7 mouse cellular contexts compared by ENCODE assay signal in genomic region chr19:42017399-42018247, GRCm38 (mm10). TPM values are rescaled to one million over a fixed set of nuclear protein-coding genes. Genes with fewer than 3 reads are reported as not detected.
A peak's percentile ranks its signal among the peaks of the same experiment; 100 is the strongest.
DNase-seq lines count a peak whose midpoint lies in the region; ATAC-seq and TF ChIP-seq lines count a peak whose summit lies in the region.

No protein-coding gene starts in this region.

- no peaks in the 10 kb centered on the region for H3K9me3 ChIP-seq in hindbrain, embryonic 15.5 days
- H3K9me3 ChIP-seq in megakaryocyte, embryonic 14.5 days: no peaks in the 10 kb centered on the region

- H3K4me1 ChIP-seq in hindbrain, embryonic 15.5 days (replicated peaks): peaks cover 11% of the 10 kb centered on the region; the same call in 1 of the 2 replicates
- H3K4me1 ChIP-seq in megakaryocyte, embryonic 14.5 days: peaks cover 84% of the 10 kb centered on the region

- no peak for DNase-seq in Patski (ENCODE audit: low read depth, low spot score)
- DNase-seq in c-Kit-positive CD71-negative TER-119-negative erythroid progenitor cells, embryonic 14.5 days (ENCODE audit: low read depth): peak; percentile 51
- peak; percentile 63 to 66 for DNase-seq in frontal cortex, postnatal 36 days (ENCODE audit: low spot score in 2 of 2)
- peak; percentile 49 to 68 for DNase-seq in left cerebral cortex, postnatal 14 days (ENCODE audit: low spot score in 2 of 2)
- peak; percentile 72 for DNase-seq in telencephalon, adult 2 months (ENCODE audit: low read depth, low spot score)

- peak; percentile 29 for ATAC-seq in Patski
- ATAC-seq in hindbrain, embryonic 15.5 days (ENCODE audit: low FRiP score, low read depth): 0 out of 2 replicates have a peak, but pooled peaks have one; percentile 20

- no peak overlapping the region for H3K4me2 ChIP-seq in hindbrain, embryonic 15.5 days

- in situ Hi-C loops in Patski (cut with MboI; ENCODE audit: low pct_unique_long_range_greater_than_20kb): no loop called here

- intact Hi-C loops in left cerebral cortex, postnatal 14 days (cut with DNase I): loop anchor here (5.0 kb wide), 1 partner anchor 35 kb away; the partner anchor contains the start of genes Mms19 and Ubtd1

- POLR2A ChIA-PET in Patski (lab: Charles Lee): interaction anchor here (0.7 to 2.7 kb wide), 5 partner anchors 12 to 79 kb away, joined by 3 to 15 read pairs (median 4); partner anchors contain the start of genes Hoga1 and Ubtd1

- H3K4me3 ChIP-seq in hindbrain, embryonic 15.5 days: no peak overlapping the region
- peak overlapping the region; percentile 71 for H3K4me3 ChIP-seq in megakaryocyte, embryonic 14.5 days (replicated peaks)

- H3K27ac ChIP-seq in hindbrain, embryonic 15.5 days (replicated peaks): peak overlapping the region; percentile 61

- H3K9ac ChIP-seq in hindbrain, embryonic 15.5 days: no peak overlapping the region

- whole genome bisulfite sequencing in hindbrain, embryonic 15.5 days: 63% methylated on average over 8 of the region's 8 CpGs

- H3K36me3 ChIP-seq in hindbrain, embryonic 15.5 days: no peaks in the 10 kb centered on the region
- H3K36me3 ChIP-seq in megakaryocyte, embryonic 14.5 days (replicated peaks; ENCODE audit: low read length): peaks cover 22% of the 10 kb centered on the region

- no peaks in the 10 kb centered on the region for H3K27me3 ChIP-seq in Patski
- H3K27me3 ChIP-seq in hindbrain, embryonic 15.5 days: no peaks in the 10 kb centered on the region
- peaks cover 4% of the 10 kb centered on the region for H3K27me3 ChIP-seq in megakaryocyte, embryonic 14.5 days (replicated peaks)

- no peak for TF ChIP-seq CTCF in Patski (IDR thresholded peaks at IDR 0.05)

- CTCF ChIA-PET in Patski (lab: Charles Lee): interaction anchor here (0.7 to 3.3 kb wide), 7 partner anchors 9 to 39 kb away, joined by 3 to 17 read pairs (median 4); no protein-coding TSS in a partner anchor

RNA-seq across cellular contexts. Expression of gene Ankrd2, which starts 18.2 kb away (rescaled TPM):
- 0.83 TPM for polyA plus RNA-seq in Patski (2021)
- 1.0 and 1.3 TPM in 2 replicates for polyA plus RNA-seq in hindbrain, embryonic 15.5 days (2015; fragmentation: Nextera tagmentation; extraction: Ambion mirVana)
- total RNA-seq in left cerebral cortex, postnatal 14 days (2021): under 1 TPM in 1 of 2 experiments, not detected in 1; 0.32 TPM
- polyA plus RNA-seq in megakaryocyte, embryonic 14.5 days (2012; ENCODE audit: insufficient read depth, low replicate concordance): not detected in 2 replicates

RNA-seq across cellular contexts. Expression of gene Hoga1, which starts 27.8 kb away (rescaled TPM):
- polyA plus RNA-seq in Patski (2021): 51.2 TPM
- polyA plus RNA-seq in hindbrain, embryonic 15.5 days (2015; fragmentation: Nextera tagmentation; extraction: Ambion mirVana): 1.6 and 1.8 TPM in 2 replicates
- 1 to 10 TPM; 4.2 to 5.6 TPM for total RNA-seq in left cerebral cortex, postnatal 14 days (2021)
- polyA plus RNA-seq in megakaryocyte, embryonic 14.5 days (2012; ENCODE audit: insufficient read depth, low replicate concordance): 0.93 TPM in 1 of 2 replicates, not detected in the other

RNA-seq across cellular contexts. Expression of gene 4933411K16Rik, which starts 34.4 kb away (rescaled TPM):
- polyA plus RNA-seq in Patski (2021): 2.7 TPM
- 0.12 and 0.14 TPM in 2 replicates for polyA plus RNA-seq in hindbrain, embryonic 15.5 days (2015; fragmentation: Nextera tagmentation; extraction: Ambion mirVana)
- total RNA-seq in left cerebral cortex, postnatal 14 days (2021): under 1 TPM; 0.57 to 0.68 TPM
- not detected in 2 replicates for polyA plus RNA-seq in megakaryocyte, embryonic 14.5 days (2012; ENCODE audit: insufficient read depth, low replicate concordance)

RNA-seq across cellular contexts. Expression of gene Ubtd1, which starts 36.1 kb away (rescaled TPM):
- 45.0 TPM for polyA plus RNA-seq in Patski (2021)
- 13.0 and 15.0 TPM in 2 replicates for polyA plus RNA-seq in hindbrain, embryonic 15.5 days (2015; fragmentation: Nextera tagmentation; extraction: Ambion mirVana)
- total RNA-seq in left cerebral cortex, postnatal 14 days (2021): 10 to 100 TPM; 11.2 to 12.8 TPM
- 23.1 and 46.7 TPM in 2 replicates for polyA plus RNA-seq in megakaryocyte, embryonic 14.5 days (2012; ENCODE audit: insufficient read depth, low replicate concordance)

RNA-seq across cellular contexts. Expression of gene Mms19, which starts 36.7 kb away (rescaled TPM):
- 56.8 TPM for polyA plus RNA-seq in Patski (2021)
- 31.3 and 33.4 TPM in 2 replicates for polyA plus RNA-seq in hindbrain, embryonic 15.5 days (2015; fragmentation: Nextera tagmentation; extraction: Ambion mirVana)
- 10 to 100 TPM; 26.7 to 35.6 TPM for total RNA-seq in left cerebral cortex, postnatal 14 days (2021)
- polyA plus RNA-seq in megakaryocyte, embryonic 14.5 days (2012; ENCODE audit: insufficient read depth, low replicate concordance): 6.0 and 14.4 TPM in 2 replicates

Comparison
In these comparisons a context has a peak if more than half of its experiments do, and no peak if none do; other contexts are left out.
1. RNA of gene Hoga1, which starts 27.8 kb away (polyA plus RNA-seq): 51.2 TPM in Patski (single experiment); 1.6 to 1.8 TPM in hindbrain, embryonic 15.5 days and 0.93 TPM in megakaryocyte, embryonic 14.5 days; every median in the first group is over 10 times any median in the second.